Mouse (Mus musculus) olfactory bulb, adult 2 months (tissue): ENCODE measurements around the gene Ghitm.

Experiments used
- CTCF ChIP-seq: fragments of 200-500 bp; IDR thresholded peaks from 2 replicates; pipeline ENCODE4 v1.5.1; 2012; ENCODE audit warnings: low read depth, mild to moderate bottlenecking, low read length, moderate library complexity; ENCODE audit not compliant: insufficient read depth
- POLR2A ChIP-seq: fragments of 200-500 bp; IDR thresholded peaks from 2 replicates; pipeline ENCODE4 v1.6.1; 2012; ENCODE audit warnings: mild to moderate bottlenecking, low read depth, low read length, moderate library complexity; ENCODE audit not compliant: insufficient read depth

- TF ChIP-seq CTCF (no peak), POLR2A (no peak)
Measured at GRCm38 (mm10) chr14:37174484-37174883, 39.4 kb upstream of the Ghitm start.
